Mouse (Mus musculus): Measurements from ENCODE around the gene Nos3. TPM values are rescaled to one million over a fixed set of nuclear protein-coding genes. Genes with fewer than 3 reads are reported as not detected.
A peak's percentile ranks its signal among the peaks of the same experiment; 100 is the strongest.

The Nos3 gene
- polyA plus RNA-seq, 1 experiment, result 0.92 TPM

GRCm38 (mm10) chr5:24424004-24424781, 59.6 kb downstream of the Nos3 start:
- peaks cover 7% of the 10 kb centered on the region for H3K36me3 ChIP-seq (ENCODE audit: control insufficient read depth, insufficient read depth)
- TF ChIP-seq POLR2AphosphoS2 (IDR thresholded peaks at IDR 0.05; ENCODE audit: insufficient read length, low read depth), result peak; percentile 57
- TF ChIP-seq POLR2A (IDR thresholded peaks at IDR 0.05; ENCODE audit: insufficient read length, low read depth), result peak; percentile 36
- no peak for TF ChIP-seq MAX (IDR thresholded peaks at IDR 0.05; ENCODE audit: low read depth)
- peak in 2 of 3 experiments; percentile 82 to 85 for TF ChIP-seq MYOD1 (IDR thresholded peaks at IDR 0.05; ENCODE audit: control insufficient read depth in 1 of 3, insufficient read length in 2 of 3, low read depth in 2 of 3)
- no peak for TF ChIP-seq TCF12 (IDR thresholded peaks at IDR 0.05; ENCODE audit: insufficient read depth, poor library complexity, severe bottlenecking)
- peak; percentile 37 for TF ChIP-seq USF1 (IDR thresholded peaks at IDR 0.05; ENCODE audit: low read depth)
- TF ChIP-seq TCF3 (IDR thresholded peaks at IDR 0.05; ENCODE audit: insufficient read length, low read depth), result no peak
- TF ChIP-seq CEBPB (IDR thresholded peaks at IDR 0.05; ENCODE audit: insufficient read depth, poor library complexity, severe bottlenecking), result no peak
- TF ChIP-seq MYOG (IDR thresholded peaks at IDR 0.05; ENCODE audit: control insufficient read depth in 1 of 3, insufficient read depth in 1 of 3, insufficient read length in 2 of 3, low read depth in 2 of 3), result peak in 2 of 3 experiments; percentile 77 to 85
- peak overlapping the region; percentile 95 for H3K4me3 ChIP-seq
- H3K79me2 ChIP-seq (ENCODE audit: control insufficient read depth, insufficient read depth), result peaks cover 27% of the 10 kb centered on the region
- peak overlapping the region; percentile 55 for H3ac ChIP-seq (ENCODE audit: control insufficient read depth, insufficient read length)
- peak overlapping the region; percentile 92 for H3K4me2 ChIP-seq (ENCODE audit: low read depth)
- H3K27me3 ChIP-seq (ENCODE audit: control insufficient read depth, insufficient read depth, insufficient read length), result no peaks in the 10 kb centered on the region

GRCm38 (mm10) chr5:24424861-24425411, 60.3 kb downstream of the Nos3 start:
- peak overlapping the region; percentile 55 for H3ac ChIP-seq (ENCODE audit: control insufficient read depth, insufficient read length)
- H3K79me2 ChIP-seq (ENCODE audit: control insufficient read depth, insufficient read depth), result peaks cover 27% of the 10 kb centered on the region
- H3K27me3 ChIP-seq (ENCODE audit: control insufficient read depth, insufficient read depth, insufficient read length), result no peaks in the 10 kb centered on the region
- peak overlapping the region; percentile 92 for H3K4me2 ChIP-seq (ENCODE audit: low read depth)
- no peak for TF ChIP-seq REST (IDR thresholded peaks at IDR 0.05; ENCODE audit: insufficient read depth, insufficient read length)
- no peak for TF ChIP-seq SRF (IDR thresholded peaks at IDR 0.05; ENCODE audit: control insufficient read depth, insufficient read length, low read depth)
- TF ChIP-seq POLR2AphosphoS2 (IDR thresholded peaks at IDR 0.05; ENCODE audit: insufficient read length, low read depth), result no peak
- no peak for TF ChIP-seq CEBPB (IDR thresholded peaks at IDR 0.05; ENCODE audit: insufficient read depth, poor library complexity, severe bottlenecking)
- TF ChIP-seq MYOG (IDR thresholded peaks at IDR 0.05; ENCODE audit: control insufficient read depth in 1 of 3, insufficient read depth in 1 of 3, insufficient read length in 2 of 3, low read depth in 2 of 3), result peak in 1 of 3 experiments; percentile 53
- peak in 1 of 3 experiments; percentile 53 for TF ChIP-seq MYOD1 (IDR thresholded peaks at IDR 0.05; ENCODE audit: control insufficient read depth in 1 of 3, insufficient read length in 2 of 3, low read depth in 2 of 3)
- TF ChIP-seq POLR2A (IDR thresholded peaks at IDR 0.05; ENCODE audit: insufficient read length, low read depth), result peak; percentile 69
- TF ChIP-seq TCF12 (IDR thresholded peaks at IDR 0.05; ENCODE audit: insufficient read depth, poor library complexity, severe bottlenecking), result no peak
- no peak for TF ChIP-seq USF1 (IDR thresholded peaks at IDR 0.05; ENCODE audit: low read depth)
- peak; percentile 10 for TF ChIP-seq E2F4 (IDR thresholded peaks at IDR 0.05; ENCODE audit: insufficient read depth)
- TF ChIP-seq TCF3 (IDR thresholded peaks at IDR 0.05; ENCODE audit: insufficient read length, low read depth), result no peak
- no peak for TF ChIP-seq MAX (IDR thresholded peaks at IDR 0.05; ENCODE audit: low read depth)
- peak overlapping the region; percentile 95 for H3K4me3 ChIP-seq
- peaks cover 7% of the 10 kb centered on the region for H3K36me3 ChIP-seq (ENCODE audit: control insufficient read depth, insufficient read depth)

GRCm38 (mm10) chr5:24425421-24426036, 60.9 kb downstream of the Nos3 start:
- Histone ChIP-seq H3K4me3 (peak overlapping the region; percentile 95), H3K27me3 (ENCODE audit: control insufficient read depth, insufficient read depth, insufficient read length) (no peaks in the 10 kb centered on the region), H3K4me2 (ENCODE audit: low read depth) (peak overlapping the region; percentile 94), H3K79me2 (ENCODE audit: control insufficient read depth, insufficient read depth) (peaks cover 27% of the 10 kb centered on the region), H3ac (ENCODE audit: control insufficient read depth, insufficient read length) (peak overlapping the region; percentile 55), H3K36me3 (ENCODE audit: control insufficient read depth, insufficient read depth) (peaks cover 7% of the 10 kb centered on the region)
- TF ChIP-seq POLR2A (IDR thresholded peaks at IDR 0.05; ENCODE audit: insufficient read length, low read depth), result peak; percentile 11
- no peak for TF ChIP-seq SRF (IDR thresholded peaks at IDR 0.05; ENCODE audit: control insufficient read depth, insufficient read length, low read depth)

GRCm38 (mm10) chr5:24426037-24426432, 61.4 kb downstream of the Nos3 start:
- TF ChIP-seq USF1 (IDR thresholded peaks at IDR 0.05; ENCODE audit: low read depth), result no peak
- no peak for TF ChIP-seq TCF3 (IDR thresholded peaks at IDR 0.05; ENCODE audit: insufficient read length, low read depth)
- TF ChIP-seq CEBPB (IDR thresholded peaks at IDR 0.05; ENCODE audit: insufficient read depth, poor library complexity, severe bottlenecking), result no peak
- no peak for TF ChIP-seq SRF (IDR thresholded peaks at IDR 0.05; ENCODE audit: control insufficient read depth, insufficient read length, low read depth)
- TF ChIP-seq POLR2AphosphoS2 (IDR thresholded peaks at IDR 0.05; ENCODE audit: insufficient read length, low read depth), result no peak
- no peak for TF ChIP-seq E2F4 (IDR thresholded peaks at IDR 0.05; ENCODE audit: insufficient read depth)
- no peak for TF ChIP-seq TCF12 (IDR thresholded peaks at IDR 0.05; ENCODE audit: insufficient read depth, poor library complexity, severe bottlenecking)
- no peak for TF ChIP-seq REST (IDR thresholded peaks at IDR 0.05; ENCODE audit: insufficient read depth, insufficient read length)
- no peak for TF ChIP-seq MAX (IDR thresholded peaks at IDR 0.05; ENCODE audit: low read depth)
- no peak for TF ChIP-seq MYOG (IDR thresholded peaks at IDR 0.05; ENCODE audit: control insufficient read depth in 1 of 3, insufficient read depth in 1 of 3, insufficient read length in 2 of 3, low read depth in 2 of 3)
- no peak for TF ChIP-seq POLR2A (IDR thresholded peaks at IDR 0.05; ENCODE audit: insufficient read length, low read depth)
- TF ChIP-seq MYOD1 (IDR thresholded peaks at IDR 0.05; ENCODE audit: control insufficient read depth in 1 of 3, insufficient read length in 2 of 3, low read depth in 2 of 3), result no peak
- Histone ChIP-seq H3K4me3 (peak overlapping the region; percentile 95), H3ac (ENCODE audit: control insufficient read depth, insufficient read length) (peak overlapping the region; percentile 55), H3K36me3 (ENCODE audit: control insufficient read depth, insufficient read depth) (peaks cover 10% of the 10 kb centered on the region), H3K27me3 (ENCODE audit: control insufficient read depth, insufficient read depth, insufficient read length) (no peaks in the 10 kb centered on the region), H3K4me2 (ENCODE audit: low read depth) (peak overlapping the region; percentile 94), H3K79me2 (ENCODE audit: control insufficient read depth, insufficient read depth) (peaks cover 27% of the 10 kb centered on the region)
